Mouse (Mus musculus) liver, postnatal 0 days (tissue): ENCODE results near the gene Nr0b2. TPM values are rescaled to one million over a fixed set of nuclear protein-coding genes. Genes with fewer than 3 reads are reported as not detected.

Experiments used
- ATAC-seq: fragments of 200-750 bp; cut with Nextera tagmentation; 2 replicates; pipeline ENCODE4 v1.8.0; 2017; ENCODE audit warnings: mild to moderate bottlenecking, moderate library complexity
- DNase-seq: peaks from one replicate; pipeline ENCODE4 v3.0.0-alpha.2; 2016
- H3K27ac ChIP-seq: fragments of 300-500 bp; sonication (generic); 2 replicates; pipeline ENCODE4 v1.5.1; 2014; ENCODE audit warnings: antibody characterized with exemption, moderate library complexity, mild to moderate bottlenecking, low read depth
- H3K27me3 ChIP-seq: fragments of 300-500 bp; sonication (generic); 2 replicates; pipeline ENCODE4 v1.6.1; 2014; ENCODE audit warnings: low read length, control low read depth, mixed read lengths; ENCODE audit not compliant: insufficient read depth
- H3K36me3 ChIP-seq: fragments of 300-500 bp; sonication (generic); replicated peaks from 2 replicates; pipeline ENCODE4 v1.6.1; 2014; ENCODE audit warnings: mild to moderate bottlenecking, control low read depth, low read length, moderate library complexity, mixed read lengths; ENCODE audit not compliant: insufficient read depth
- H3K4me1 ChIP-seq: fragments of 300-500 bp; sonication (generic); 2 replicates; pipeline ENCODE4 v1.6.1; 2014; ENCODE audit warnings: antibody characterized with exemption, mild to moderate bottlenecking, control low read depth; ENCODE audit not compliant: insufficient read depth
- H3K4me2 ChIP-seq: fragments of 300-500 bp; sonication (generic); 2 replicates; pipeline ENCODE4 v1.6.1; 2014; ENCODE audit warnings: low read depth, mild to moderate bottlenecking, low read length, moderate library complexity, mixed read lengths
- H3K4me3 ChIP-seq: fragments of 300-500 bp; sonication (generic); 2 replicates; pipeline ENCODE4 v1.5.1; 2014; ENCODE audit warnings: low read depth, low read length
- H3K9ac ChIP-seq: fragments of 300-500 bp; sonication (generic); replicated peaks from 2 replicates; pipeline ENCODE4 v1.6.1; 2014; ENCODE audit warnings: mild to moderate bottlenecking, moderate library complexity
- H3K9me3 ChIP-seq: fragments of 300-500 bp; sonication (generic); 2 replicates; pipeline ENCODE4 v1.6.1; 2016; ENCODE audit warnings: mild to moderate bottlenecking, control low read depth, low read length, mixed read lengths
- CTCF ChIP-seq: sonication (generic); IDR thresholded peaks from 2 replicates; pipeline ENCODE4 v1.5.1; 2016; ENCODE audit warnings: antibody characterized with exemption, low read depth
- EP300 ChIP-seq: IDR thresholded peaks from 2 replicates; pipeline ENCODE4 v1.6.1; 2016; ENCODE audit warnings: antibody characterized with exemption, low read depth, mild to moderate bottlenecking
- WGBS: fragments of 180-500 bp; shearing (Covaris S2); extraction: QIAGEN DNeasy Blood & Tissue Kit; methylation state at CpG from one replicate; pipeline ENCODE4 v1.1.7; 2014; ENCODE audit not compliant: insufficient replicate concordance; 5-methylcytosine and 5-hydroxymethylcytosine counted together
- polyA plus RNA-seq: library from polyadenylated mRNA; unstranded; fragments of >200 nt; fragmentation: Nextera tagmentation; extraction: Ambion mirVana; gene quantifications from 2 replicates; pipeline ENCODE4 v1.2.1, GENCODE M21; 2015

The Nr0b2 gene
- polyA plus RNA-seq, 1 experiment from 2014 or later, result 32.7 TPM

DNA sequence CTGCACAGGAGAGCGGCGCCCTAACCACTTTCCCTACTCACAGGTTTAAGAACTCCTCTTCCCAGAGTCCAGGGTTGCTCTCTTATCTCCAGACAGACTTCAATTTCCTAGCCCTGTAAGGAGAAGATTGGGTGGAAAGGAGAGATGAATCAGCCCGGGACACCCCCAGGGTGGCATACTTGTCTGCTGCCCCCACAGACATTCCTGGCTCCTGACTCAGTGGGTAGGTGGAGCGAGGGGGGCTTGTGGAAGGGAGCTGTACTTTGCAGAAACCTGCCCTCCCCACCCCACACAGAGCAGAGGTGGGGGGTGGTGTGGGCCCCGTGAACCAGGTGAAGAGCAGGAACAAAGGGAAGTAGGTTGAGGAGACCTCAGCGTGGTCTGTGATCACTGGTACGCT is 42.4 kb downstream of the Nr0b2 start:
- H3K4me1 ChIP-seq, result peaks cover 13% of the 10 kb centered on the region
- peaks cover 12% of the 10 kb centered on the region for H3K36me3 ChIP-seq
- 47% methylated on average over 7 of the region's 7 CpGs for WGBS
- H3K4me3 ChIP-seq, result no peak overlapping the region
- no peak for DNase-seq
- H3K9ac ChIP-seq, result no peak overlapping the region
- H3K27me3 ChIP-seq, result peaks cover 9% of the 10 kb centered on the region
- H3K4me2 ChIP-seq, result no peak overlapping the region
- no peak for ATAC-seq
- H3K27ac ChIP-seq, result no peak overlapping the region
- no peak for TF ChIP-seq EP300
- no peak for TF ChIP-seq CTCF
- no peaks in the 10 kb centered on the region for H3K9me3 ChIP-seq

DNA sequence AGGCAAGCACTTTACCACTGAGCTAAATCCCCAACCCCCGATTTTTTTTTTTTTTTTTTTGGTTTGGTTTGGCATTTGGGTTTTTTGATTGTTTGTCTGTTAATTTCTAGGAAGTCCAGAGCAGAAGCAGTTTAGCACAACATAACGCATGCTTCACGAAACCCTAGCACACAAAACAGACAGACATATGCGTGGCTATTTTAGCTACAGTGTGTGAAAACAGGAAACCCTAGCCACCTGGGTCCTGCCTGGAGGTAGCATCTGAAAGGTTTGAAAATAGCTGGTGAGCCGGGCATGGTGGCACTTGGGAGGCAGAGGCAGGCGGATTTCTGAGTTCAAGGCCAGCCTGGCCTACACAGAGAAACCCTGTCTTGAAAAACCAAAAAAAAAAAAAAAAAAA is 42.9 kb downstream of the Nr0b2 start:
- H3K4me2 ChIP-seq, result no peak overlapping the region
- H3K27me3 ChIP-seq, result peaks cover 9% of the 10 kb centered on the region
- DNase-seq (no peak), ATAC-seq (no peak)
- WGBS, result 59% methylated on average over 6 of the region's 6 CpGs
- peaks cover 13% of the 10 kb centered on the region for H3K4me1 ChIP-seq
- H3K27ac ChIP-seq, result no peak overlapping the region
- no peak for TF ChIP-seq EP300
- no peaks in the 10 kb centered on the region for H3K9me3 ChIP-seq
- no peak overlapping the region for H3K9ac ChIP-seq
- H3K4me3 ChIP-seq, result no peak overlapping the region
- peaks cover 7% of the 10 kb centered on the region; the same call in 1 of the 2 replicates for H3K36me3 ChIP-seq

DNA sequence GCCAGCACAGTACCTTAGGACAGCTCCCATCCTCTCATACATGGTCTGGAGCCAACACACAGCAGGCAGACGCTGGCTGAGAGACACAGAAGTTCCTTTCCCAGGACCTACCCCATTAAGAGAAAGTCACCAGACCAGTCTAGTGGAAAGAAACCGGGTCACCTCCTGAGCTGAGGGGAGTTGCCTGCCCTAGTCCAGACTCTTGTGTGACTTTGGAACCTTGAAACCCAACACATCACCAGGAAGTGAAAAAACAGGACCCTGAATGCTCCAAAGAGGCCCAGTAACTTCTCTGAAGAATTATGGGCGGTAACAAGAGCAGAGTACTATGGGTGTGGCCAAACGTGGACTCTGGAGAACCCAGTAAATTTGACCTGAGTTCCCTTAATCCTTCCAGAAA is 45.4 kb downstream of the Nr0b2 start:
- H3K4me2 ChIP-seq, result peak overlapping the region; percentile 81
- H3K36me3 ChIP-seq, result peaks cover under 1% of the 10 kb centered on the region; the same call in 1 of the 2 replicates
- no peak overlapping the region for H3K9ac ChIP-seq
- no peak for DNase-seq
- H3K4me3 ChIP-seq, result no peak overlapping the region
- no peaks in the 10 kb centered on the region for H3K9me3 ChIP-seq
- peaks cover 22% of the 10 kb centered on the region for H3K27me3 ChIP-seq
- 34% methylated on average over 4 of the region's 4 CpGs for WGBS
- no peak for ATAC-seq
- H3K27ac ChIP-seq, result no peak overlapping the region
- TF ChIP-seq EP300 (no peak), CTCF (no peak)
- H3K4me1 ChIP-seq, result peaks cover 18% of the 10 kb centered on the region

DNA sequence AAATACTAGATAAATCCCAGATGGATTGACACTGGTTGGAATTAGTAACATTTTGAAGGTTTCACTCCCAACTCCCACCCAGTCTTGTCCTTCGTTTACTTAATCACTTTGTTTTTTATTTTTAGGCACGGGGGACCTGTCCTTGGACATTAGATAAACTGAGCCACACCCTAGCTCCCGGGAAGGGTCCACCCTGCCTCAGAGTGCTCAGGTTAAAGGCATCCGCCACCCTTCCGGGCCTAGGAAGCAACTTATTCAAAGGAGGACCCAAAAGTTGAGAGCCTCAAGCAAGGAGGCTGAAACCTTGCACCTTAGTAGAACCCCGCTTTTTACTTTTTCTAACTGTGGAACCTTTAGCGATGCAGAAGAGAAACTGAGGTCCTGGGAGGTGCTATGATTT is 45.9 kb downstream of the Nr0b2 start:
- peak overlapping the region; percentile 81 for H3K4me2 ChIP-seq

DNA sequence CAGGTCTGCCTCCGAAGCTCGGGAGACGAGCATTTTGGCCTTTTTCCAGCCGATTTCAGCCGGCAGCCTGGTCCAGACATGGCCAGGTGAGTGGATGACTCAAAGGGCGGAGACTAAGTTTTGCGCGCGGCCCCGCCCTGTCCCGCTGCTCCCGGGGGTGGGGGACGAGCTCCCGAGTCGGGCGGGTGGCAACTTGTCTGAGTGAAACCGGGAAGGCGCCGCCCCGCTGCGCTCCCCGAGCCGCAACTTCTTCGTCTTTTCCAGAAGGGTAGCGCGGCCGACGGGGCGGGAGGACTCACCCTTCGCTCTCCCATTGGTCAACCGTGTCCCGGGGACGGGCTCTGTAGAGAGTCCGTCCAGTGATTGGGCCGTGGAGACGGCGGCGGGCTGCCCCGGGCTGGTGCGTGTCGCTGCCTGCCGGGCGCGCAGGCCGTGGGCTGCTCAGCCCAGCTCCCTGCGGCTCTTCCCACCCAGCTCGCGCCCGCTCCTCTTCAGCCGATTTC is 46.4 kb downstream of the Nr0b2 start:
- under 1% methylated on average over 46 of the region's 50 CpGs for WGBS
- H3K4me2 ChIP-seq, result peak overlapping the region; percentile 81
- no peaks in the 10 kb centered on the region for H3K9me3 ChIP-seq
- H3K27ac ChIP-seq, result no peak overlapping the region
- peak; percentile 8; the same call in 1 of the 2 replicates for TF ChIP-seq CTCF
- no peak for TF ChIP-seq EP300
- DNase-seq, result peak; percentile 89
- H3K4me3 ChIP-seq, result peak overlapping the region; percentile 54
- ATAC-seq, result peak; percentile 95
- H3K9ac ChIP-seq, result peak overlapping the region; percentile 41
- peaks cover 18% of the 10 kb centered on the region for H3K4me1 ChIP-seq
- peaks cover 8% of the 10 kb centered on the region for H3K36me3 ChIP-seq
- H3K27me3 ChIP-seq, result peaks cover 22% of the 10 kb centered on the region

More for the DNA sequence above, 45.9 kb downstream of the Nr0b2 start:
- no peak for ATAC-seq
- TF ChIP-seq EP300, result no peak
- TF ChIP-seq CTCF, result no peak
- peaks cover 22% of the 10 kb centered on the region for H3K27me3 ChIP-seq
- WGBS, result 16% methylated on average over 7 of the region's 7 CpGs
- peaks cover 18% of the 10 kb centered on the region for H3K4me1 ChIP-seq
- peak overlapping the region; percentile 54 for H3K4me3 ChIP-seq
- no peaks in the 10 kb centered on the region for H3K9me3 ChIP-seq
- DNase-seq, result no peak
- H3K27ac ChIP-seq, result no peak overlapping the region
- H3K9ac ChIP-seq, result peak overlapping the region; percentile 41
- peaks cover 6% of the 10 kb centered on the region for H3K36me3 ChIP-seq

DNA sequence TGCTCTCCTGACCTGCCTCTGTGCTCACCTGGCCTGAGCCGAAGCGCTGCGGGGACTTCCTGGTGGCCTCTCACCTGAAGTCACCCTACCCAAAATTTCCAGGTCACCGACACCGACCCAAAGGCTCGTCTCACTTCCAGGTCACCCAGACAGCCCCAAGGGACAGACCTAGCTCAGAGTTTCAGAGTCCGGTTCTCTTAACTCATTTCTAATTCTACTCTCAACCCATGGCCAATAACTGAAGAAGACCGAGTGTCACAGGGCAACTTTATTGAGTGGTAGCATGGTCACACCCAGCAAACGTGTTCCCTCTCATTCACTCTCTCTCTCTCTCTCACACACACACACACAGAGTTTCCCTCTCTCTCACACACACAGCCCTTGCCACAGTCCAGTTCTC is 47.1 kb downstream of the Nr0b2 start:
- TF ChIP-seq EP300 (no peak), CTCF (no peak)
- H3K36me3 ChIP-seq, result peaks cover 10% of the 10 kb centered on the region
- no peaks in the 10 kb centered on the region for H3K9me3 ChIP-seq
- ATAC-seq, result no peak
- H3K4me2 ChIP-seq, result peak overlapping the region; percentile 81
- no peak overlapping the region for H3K27ac ChIP-seq
- H3K27me3 ChIP-seq, result peaks cover 22% of the 10 kb centered on the region
- DNase-seq, result no peak
- 10% methylated on average over 9 of the region's 9 CpGs for WGBS
- peaks cover 18% of the 10 kb centered on the region for H3K4me1 ChIP-seq
- no peak overlapping the region; the same call in 1 of the 2 replicates for H3K9ac ChIP-seq
- peak overlapping the region; percentile 54 for H3K4me3 ChIP-seq

DNA sequence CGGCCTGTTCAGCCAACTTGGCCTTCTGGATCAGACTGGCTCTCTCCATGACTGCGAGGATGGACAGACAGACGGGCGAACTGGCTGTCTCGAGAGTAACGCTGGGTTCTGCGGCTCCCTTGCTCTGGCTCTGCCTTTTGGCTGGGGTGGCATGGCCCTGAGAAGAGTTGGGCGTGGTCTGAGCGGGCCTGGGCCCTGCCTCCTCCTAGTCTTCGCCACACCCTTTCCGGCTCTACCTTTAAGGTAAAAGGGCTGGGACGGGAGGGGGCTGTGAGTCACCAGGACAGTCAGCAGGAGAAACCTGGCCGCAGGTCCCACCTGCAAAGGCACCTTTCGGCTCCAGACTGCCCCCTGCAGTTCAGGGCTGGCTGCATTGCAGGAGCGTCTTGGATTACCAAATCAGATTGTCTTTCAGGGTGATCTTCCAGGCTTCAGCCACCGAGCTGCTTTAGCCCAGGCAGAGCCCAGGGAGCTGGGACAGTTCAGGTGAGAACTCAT is 48.6 kb downstream of the Nr0b2 start, which contains the start of gene Sfn:
Sfn (minus strand) TSS at position 448 of the 498 bp plus-strand sequence.
- Histone ChIP-seq H3K9me3 (no peaks in the 10 kb centered on the region), H3K27me3 (peaks cover 22% of the 10 kb centered on the region), H3K36me3 (peaks cover 23% of the 10 kb centered on the region), H3K9ac (no peak within 1 kb of the TSS), H3K4me3 (peak within 1 kb of the TSS; percentile 37), H3K4me1 (peaks cover 18% of the 10 kb centered on the region), H3K4me2 (peak within 1 kb of the TSS; percentile 57), H3K27ac (no peak within 1 kb of the TSS)
- WGBS, result 4% methylated on average over 16 of the region's 16 CpGs
- peak; percentile 76 for DNase-seq
- ATAC-seq, result peak; percentile 10; the same call in 1 of the 2 replicates
- TF ChIP-seq EP300, result no peak
- peak; percentile 74 for TF ChIP-seq CTCF
